Mouse (Mus musculus) embryonic fibroblast, embryonic 13.5 days (primary cell): ENCODE results near the gene Rab3il1. TPM values are rescaled to one million over a fixed set of nuclear protein-coding genes. Genes with fewer than 3 reads are reported as not detected.

Experiments used
- H3K27ac ChIP-seq: 2 replicates; pipeline ENCODE4 v1.5.1; 2012; ENCODE audit warnings: low read length, control low read depth, inconsistent platforms; ENCODE audit not compliant: insufficient read depth
- H3K4me1 ChIP-seq: 2 replicates; pipeline ENCODE4 v1.6.1; 2011; ENCODE audit warnings: low read length; ENCODE audit not compliant: control insufficient read depth, insufficient read depth
- H3K4me3 ChIP-seq: 2 replicates; pipeline ENCODE4 v1.5.1; 2011; ENCODE audit warnings: mild to moderate bottlenecking, control low read depth, low read length; ENCODE audit not compliant: insufficient read depth
- CTCF ChIP-seq: IDR thresholded peaks from 2 replicates; pipeline ENCODE4 v1.5.1; 2011; ENCODE audit warnings: mild to moderate bottlenecking, control low read depth, low read length, moderate library complexity, borderline replicate concordance; ENCODE audit not compliant: insufficient read depth
- POLR2A ChIP-seq: IDR thresholded peaks from 2 replicates; pipeline ENCODE4 v1.6.1; 2011; ENCODE audit warnings: low read depth, mild to moderate bottlenecking, control low read depth, low read length, moderate library complexity
- polyA plus RNA-seq: library from polyadenylated mRNA; stranded (reverse); fragments of >200 nt; gene quantifications from 2 replicates; pipeline ENCODE4 v1.2.4, GENCODE M21; 2011; ENCODE audit warnings: low read depth; ENCODE audit not compliant: missing spikeins, insufficient read length

Gene Rab3il1
- polyA plus RNA-seq, 1 experiment: 18.2 TPM

DNA sequence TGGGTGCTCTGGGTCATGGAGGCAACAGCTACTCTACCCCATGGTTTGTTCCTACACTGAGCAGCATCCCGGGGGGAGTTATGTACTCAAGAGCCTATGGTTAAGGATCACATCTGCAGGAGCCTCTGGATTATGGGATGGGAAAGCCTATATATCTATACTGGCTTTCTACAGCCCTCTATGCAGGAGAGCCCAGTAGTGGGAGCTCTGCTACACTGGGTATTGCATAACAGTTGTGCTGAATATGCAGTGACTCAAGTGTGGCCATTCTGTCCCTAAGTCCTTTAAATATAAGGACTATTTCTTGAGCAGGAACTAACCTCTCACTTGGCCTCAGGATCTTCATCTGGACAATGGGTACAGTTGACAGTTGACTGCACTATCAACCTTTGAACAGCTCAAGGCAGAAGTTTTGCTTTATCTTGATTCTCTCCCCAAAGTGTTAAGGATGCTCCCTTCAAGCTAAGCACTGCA is 56.9 kb downstream of the Rab3il1 start:
- Histone ChIP-seq H3K4me3 (no peak overlapping the region), H3K27ac (no peak overlapping the region), H3K4me1 (0 out of 2 replicates have a peak, but pooled peaks cover 3% of the 10 kb centered on the region)
- TF ChIP-seq CTCF (no peak), POLR2A (no peak)

DNA sequence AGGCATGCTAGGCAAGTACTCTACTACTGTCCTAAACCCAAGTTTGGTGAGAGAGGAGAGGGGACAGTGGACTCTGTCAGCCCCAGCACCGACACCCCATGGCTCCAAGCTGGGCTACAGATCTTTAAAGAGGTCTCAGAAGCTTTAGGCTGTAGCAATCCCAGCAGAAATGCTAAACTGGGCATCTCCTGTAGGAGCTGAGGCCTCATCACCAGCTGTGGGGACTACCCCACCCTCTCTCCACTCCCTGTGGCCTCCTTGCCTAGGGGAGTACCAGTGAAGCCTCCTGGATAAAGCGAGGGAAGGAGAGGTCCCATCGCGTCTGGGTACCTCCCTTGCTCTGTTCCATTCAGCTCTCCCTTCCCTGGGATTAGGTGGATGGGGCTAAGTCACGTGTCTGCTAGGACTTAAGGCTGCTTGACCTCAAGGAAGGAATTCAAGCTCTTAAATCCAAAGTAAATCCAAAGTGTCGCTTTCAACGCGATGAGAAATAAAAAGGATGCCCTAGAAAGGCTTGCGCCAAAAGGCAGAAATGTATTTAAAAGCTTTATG is 57.5 kb downstream of the Rab3il1 start:
- TF ChIP-seq POLR2A: no peak
- no peak for TF ChIP-seq CTCF
- Histone ChIP-seq H3K4me3 (no peak overlapping the region), H3K27ac (no peak overlapping the region), H3K4me1 (no peaks in the 10 kb centered on the region)

DNA sequence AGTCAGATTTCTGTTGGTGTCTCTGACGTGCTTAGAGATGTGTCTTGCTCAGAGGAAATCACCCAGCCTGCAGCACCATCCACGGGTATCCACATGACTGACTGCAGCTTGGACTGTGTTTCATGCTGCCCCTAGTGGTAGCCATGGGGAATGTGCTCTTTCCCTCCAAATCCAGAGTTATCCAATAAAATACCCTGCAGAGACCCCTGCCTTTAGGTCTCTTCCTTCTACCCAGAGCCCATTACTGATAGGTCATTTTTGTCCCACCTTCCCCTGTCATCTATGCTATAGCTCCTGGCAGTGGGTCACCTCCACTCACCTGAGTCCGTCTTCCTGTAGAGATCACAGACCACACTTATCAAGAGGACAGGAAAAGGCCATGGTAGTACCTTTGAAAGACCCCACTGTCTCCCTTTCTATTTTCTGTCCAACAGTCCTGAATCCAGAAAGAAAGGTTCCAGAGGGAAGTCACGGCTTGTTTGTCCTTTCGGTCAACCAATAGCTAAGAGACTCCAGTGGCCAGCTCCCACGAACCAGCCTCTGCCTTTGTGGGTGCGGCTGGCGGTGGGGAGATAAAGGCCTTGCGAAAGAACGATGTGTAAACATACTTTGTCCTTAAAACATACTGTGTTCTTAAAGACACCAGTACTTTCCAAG is 58.6 kb downstream of the Rab3il1 start:
- Histone ChIP-seq H3K27ac (no peak overlapping the region), H3K4me1 (no peaks in the 10 kb centered on the region), H3K4me3 (no peak overlapping the region)
- no peak for TF ChIP-seq POLR2A
- peak; percentile 83; the same call in 1 of the 2 replicates for TF ChIP-seq CTCF

GRCm38 (mm10) chr19:10060783-10061590 is 59.5 kb downstream of the Rab3il1 start:
- Histone ChIP-seq H3K4me3 (no peak overlapping the region), H3K27ac (no peak overlapping the region), H3K4me1 (no peaks in the 10 kb centered on the region)
- TF ChIP-seq CTCF (no peak), POLR2A (no peak)

DNA sequence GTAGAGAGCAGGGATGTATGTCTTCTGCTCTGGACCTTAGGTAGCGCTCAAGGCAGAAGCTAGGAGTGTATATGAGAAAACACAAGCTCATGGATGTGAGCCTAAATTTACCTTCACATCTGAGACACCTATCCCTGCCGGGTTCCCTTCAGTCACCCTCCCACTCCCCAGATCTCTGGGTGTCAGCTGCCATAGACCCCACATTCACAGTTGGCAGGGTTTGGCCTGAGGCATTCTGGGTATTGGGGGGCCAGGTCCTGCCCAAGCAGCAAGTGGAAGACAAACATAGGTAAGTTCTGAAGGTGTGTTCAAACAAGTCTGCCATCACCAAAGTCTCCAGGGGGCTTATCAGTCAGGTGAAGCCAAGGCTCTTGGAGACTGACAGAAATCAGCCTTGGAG is 60.2 kb downstream of the Rab3il1 start:
- Histone ChIP-seq H3K4me1 (no peaks in the 10 kb centered on the region), H3K4me3 (no peak overlapping the region), H3K27ac (no peak overlapping the region)
- no peak for TF ChIP-seq POLR2A
- no peak for TF ChIP-seq CTCF

- TF ChIP-seq POLR2A (no peak), CTCF (no peak)
- Histone ChIP-seq H3K4me1 (no peaks in the 10 kb centered on the region), H3K4me3 (no peak overlapping the region), H3K27ac (no peak overlapping the region)
Observed at GRCm38 (mm10) chr19:10062292-10062691, 60.8 kb downstream of the Rab3il1 start.

DNA sequence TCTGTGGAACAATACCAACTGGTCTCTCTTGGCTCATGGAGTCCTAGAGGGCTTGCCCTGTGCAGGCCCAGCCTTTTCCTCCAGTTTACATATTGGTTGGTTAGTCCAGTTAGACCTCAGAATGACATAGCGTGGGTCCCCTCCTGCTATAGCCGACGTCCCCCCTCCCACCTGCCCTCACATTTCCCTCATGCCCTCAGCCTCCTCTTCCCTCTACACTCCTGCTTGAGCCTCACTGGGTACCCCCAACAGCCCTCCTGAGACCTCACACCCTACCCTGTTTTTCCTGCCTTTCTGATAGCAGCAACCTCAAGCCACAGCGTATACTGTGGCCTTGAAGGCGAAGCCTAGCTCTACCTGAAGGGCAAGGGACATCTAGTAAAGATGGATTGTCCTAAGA is 61.4 kb downstream of the Rab3il1 start:
- Histone ChIP-seq H3K4me1 (no peaks in the 10 kb centered on the region), H3K27ac (no peak overlapping the region), H3K4me3 (no peak overlapping the region)
- no peak for TF ChIP-seq POLR2A
- no peak for TF ChIP-seq CTCF

DNA sequence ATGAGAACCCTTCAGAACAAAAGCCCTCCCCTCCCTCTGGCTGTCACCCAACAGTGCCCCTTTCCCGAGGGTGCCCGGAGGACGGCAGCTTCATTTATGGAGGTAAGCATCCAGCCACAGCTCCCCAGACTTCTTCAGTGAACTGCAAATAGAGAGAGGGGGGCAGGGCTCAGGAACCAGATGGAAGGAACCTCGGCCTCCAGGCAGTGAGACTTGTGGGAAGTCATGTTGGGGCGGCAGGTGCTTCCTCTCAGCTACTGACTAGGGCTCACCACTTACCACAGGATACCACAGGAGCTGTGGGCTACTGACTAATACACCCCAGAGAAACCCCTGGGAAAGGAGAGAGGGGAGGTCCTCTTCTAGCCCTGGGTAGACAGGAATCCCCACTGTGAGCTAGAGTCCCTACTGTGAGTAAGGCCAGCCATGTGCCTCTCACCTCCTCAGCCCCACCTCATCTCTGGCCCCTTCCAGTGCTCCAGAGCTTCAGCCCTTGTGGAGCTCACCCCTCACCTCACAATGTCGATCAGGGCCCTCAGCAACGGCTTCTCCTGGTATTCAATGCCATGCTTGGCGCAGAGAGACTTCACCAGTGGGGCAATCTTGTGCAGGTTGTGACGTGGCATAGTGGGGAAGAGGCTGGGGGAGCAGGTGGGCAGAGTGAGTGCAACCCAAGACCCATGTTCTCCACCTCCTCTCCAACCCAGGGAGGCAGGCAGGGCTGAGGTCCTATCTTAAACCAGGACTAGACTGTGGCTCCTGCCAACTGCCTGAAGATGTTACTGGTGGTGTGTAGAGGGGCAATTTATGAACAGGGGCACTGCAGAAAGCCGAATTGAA is 62.9 kb downstream of the Rab3il1 start:
- TF ChIP-seq CTCF: no peak
- TF ChIP-seq POLR2A: 0 out of 2 replicates have a peak, but pooled peaks have one; percentile 5
- no peaks in the 10 kb centered on the region for H3K4me1 ChIP-seq
- no peak overlapping the region for H3K27ac ChIP-seq
- no peak overlapping the region for H3K4me3 ChIP-seq

GRCm38 (mm10) chr19:10065465-10066188 is 64.2 kb downstream of the Rab3il1 start:
- no peak for TF ChIP-seq POLR2A
- no peak for TF ChIP-seq CTCF
- no peak overlapping the region for H3K4me3 ChIP-seq

More at GRCm38 (mm10) chr19:10065465-10066188, 64.2 kb downstream of the Rab3il1 start:
- Histone ChIP-seq H3K27ac (no peak overlapping the region), H3K4me1 (no peaks in the 10 kb centered on the region)
